ENCODE assay signal across 10 mouse cellular contexts in the genomic region with DNA sequence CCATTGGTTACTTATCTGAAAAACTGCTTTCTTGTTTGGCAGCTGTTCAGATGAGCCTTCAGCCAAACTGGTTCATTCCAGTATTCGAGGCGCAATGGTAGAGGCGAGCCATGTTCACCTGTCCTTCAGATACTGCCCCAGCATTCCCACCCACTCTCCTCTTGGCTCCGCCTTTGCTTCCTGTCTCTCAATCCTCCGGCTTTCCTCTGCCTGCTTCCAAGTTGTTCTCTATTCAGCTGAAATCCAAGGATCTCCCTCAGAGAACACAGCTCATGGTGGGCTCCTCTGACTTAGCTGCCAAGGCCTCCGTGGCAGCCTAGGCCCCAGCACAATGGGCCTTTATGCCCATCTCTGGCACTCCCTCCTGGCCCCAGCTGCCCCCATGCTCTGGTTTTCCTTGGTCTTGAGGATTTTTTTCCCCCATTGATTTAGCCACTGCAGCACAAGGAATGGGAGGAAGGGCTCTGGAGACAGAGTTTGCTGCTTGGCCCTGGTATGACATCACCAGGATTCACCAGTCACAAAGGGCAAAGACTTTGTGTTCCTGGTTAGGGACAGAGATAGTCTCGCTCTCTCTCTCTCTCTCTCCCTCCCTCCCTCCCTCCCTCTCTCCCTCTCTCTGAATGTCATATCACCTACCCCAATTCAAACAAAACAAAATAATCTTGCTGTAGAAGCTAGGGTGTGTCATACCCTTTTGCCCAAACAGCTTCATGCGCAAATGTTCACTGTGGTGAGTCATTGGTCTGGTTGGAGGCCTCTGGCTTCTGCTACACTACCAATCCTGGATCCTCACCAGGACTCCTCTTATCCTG.
DNase-seq lines count a peak whose midpoint lies in the region; ATAC-seq lines count a peak whose summit lies in the region.
"Had no signal": no experiment of that assay in that cellular context is flagged by ENCODE, and none has a peak within 500 bp of the region (broad histone marks: within the 10 kb centered on the region; RNA-seq: fewer than 3 reads in every experiment).

No protein-coding gene starts in this region.

- H3K27me3 ChIP-seq in heart, embryonic 11.5 days (ENCODE audit: control insufficient read depth, insufficient read depth, low read length) = no peaks in the 10 kb centered on the region

- no peaks in the 10 kb centered on the region for H3K4me1 ChIP-seq in heart, embryonic 11.5 days (ENCODE audit: control insufficient read depth, insufficient read depth, low read length)

- no peak for ATAC-seq in heart, embryonic 11.5 days (replicated peaks; ENCODE audit: insufficient number of reproducible peaks, low FRiP score, low TSS enrichment)
- no peak for ATAC-seq in activated CD4-positive, CD25-positive, alpha-beta regulatory T cell, adult 4 months

- no peaks in the 10 kb centered on the region for H3K9me3 ChIP-seq in heart, embryonic 11.5 days (replicated peaks; ENCODE audit: control insufficient read depth, low read length)

- no peak overlapping the region for H3K9ac ChIP-seq in heart, embryonic 11.5 days (ENCODE audit: low read depth, low read length)
- H3K9ac ChIP-seq: lung, embryonic 14.5 days had no signal

- H3K4me3 ChIP-seq in heart, embryonic 11.5 days (ENCODE audit: low read depth, low read length) = no peak overlapping the region
- H3K4me3 ChIP-seq: erythroblast, embryonic 14.5 days had no signal

- WGBS in heart, embryonic 11.5 days (ENCODE audit: insufficient replicate concordance) = 78% methylated on average over 8 of the region's 8 CpGs

- no peak overlapping the region for H3K4me2 ChIP-seq in heart, embryonic 11.5 days
- H3K4me2 ChIP-seq: lung, embryonic 14.5 days had no signal

- peak; percentile 8 to 26 for DNase-seq in heart, adult 18-20 months
- DNase-seq in urinary bladder, postnatal 25 days (ENCODE audit: low spot score) = peak; percentile 31
- DNase-seq in urinary bladder, postnatal 10 days (ENCODE audit: low spot score) = no peak
- peak; percentile 11 to 35 for DNase-seq in kidney, postnatal 36 days
- peak; percentile 10 to 41 for DNase-seq in right cerebral cortex, adult 2 months (ENCODE audit: low spot score in 2 of 2)
- DNase-seq in T-cell, adult 2 months (ENCODE audit: low spot score) = no peak
- DNase-seq: lung, embryonic 14.5 days had no signal

- H3K27ac ChIP-seq in heart, embryonic 11.5 days (ENCODE audit: low read depth, low read length) = no peak overlapping the region

- no peaks in the 10 kb centered on the region for H3K36me3 ChIP-seq in heart, embryonic 11.5 days (ENCODE audit: control insufficient read depth, insufficient read depth, low read length)

Comparison
In these comparisons a context has a peak if more than half of its experiments do, and no peak if none do; other contexts are left out.
1. DNase-seq: peak in heart, adult 18-20 months (2 of 2), urinary bladder, postnatal 25 days (single experiment), kidney, postnatal 36 days (2 of 2) and right cerebral cortex, adult 2 months (2 of 2); none in urinary bladder, postnatal 10 days (single experiment) and T-cell, adult 2 months (single experiment).